Mouse (Mus musculus): ENCODE data around the gene Stap2.

GRCm38 (mm10) chr17:56032831-56033230, 27.4 kb upstream of the Stap2 start:
- no peak for TF ChIP-seq CTCF (IDR thresholded peaks at IDR 0.05)
- TF ChIP-seq POLR2A (IDR thresholded peaks at IDR 0.05; ENCODE audit: insufficient read depth, low read depth, low read length) = no peak
- TF ChIP-seq EP300 (IDR thresholded peaks at IDR 0.05; ENCODE audit: insufficient read depth, low read depth, low read length) = no peak
